Mouse (Mus musculus) spleen, postnatal 14 days (tissue): ENCODE measurements at regions not wholly inside any gene's neighbourhood (a gene's known extent, or its start where the extent isn't known, plus 50 kb on each side); places are given as distances from the start of the nearest gene placed in this dataset.

Source experiments
- DNase-seq, 2 experiments: peaks; one replicate each; pipeline ENCODE4 v3.0.0; 2021 to 2022; ENCODE audit warnings: low spot score in 2 of 2

- DNase-seq = no peak
Measured at GRCm38 (mm10) chr1:63977956-63978355, 144.1 kb downstream of the Klf7 start.

GRCm38 (mm10) chr1:63977302-63977888 lies 144.7 kb downstream of the Klf7 start:
- DNase-seq = no peak

- no peak for DNase-seq
Measured at GRCm38 (mm10) chr1:63976862-63977261, 145.2 kb downstream of the Klf7 start.

GRCm38 (mm10) chr1:63967849-63968248 lies 154.2 kb downstream of the Klf7 start:
- DNase-seq = no peak

GRCm38 (mm10) chr1:63965446-63965845 lies 156.6 kb downstream of the Klf7 start:
- DNase-seq = no peak

- no peak for DNase-seq
Measured at GRCm38 (mm10) chr1:63964519-63964918, 157.6 kb downstream of the Klf7 start.

- no peak for DNase-seq
Measured at GRCm38 (mm10) chr1:63955701-63956355, 166.3 kb downstream of the Klf7 start.

- no peak for DNase-seq
Measured at GRCm38 (mm10) chr1:63954876-63955513, 167.1 kb downstream of the Klf7 start.

GRCm38 (mm10) chr1:63954172-63954571 lies 167.9 kb downstream of the Klf7 start:
- no peak for DNase-seq

- DNase-seq = peak; percentile 8 to 15
Measured at GRCm38 (mm10) chr1:63953229-63953883, 168.7 kb downstream of the Klf7 start.

- DNase-seq = no peak
Measured at GRCm38 (mm10) chr1:63951663-63952062, 170.4 kb downstream of the Klf7 start.

GRCm38 (mm10) chr1:63947278-63947677 lies 174.8 kb downstream of the Klf7 start:
- no peak for DNase-seq

- DNase-seq = no peak
Measured at GRCm38 (mm10) chr1:63946834-63947233, 175.2 kb downstream of the Klf7 start.

GRCm38 (mm10) chr1:63944786-63945185 lies 175.7 kb upstream of the 4933402D24Rik start:
- no peak for DNase-seq

GRCm38 (mm10) chr1:63938416-63938815 lies 169.3 kb upstream of the 4933402D24Rik start:
- DNase-seq = no peak

GRCm38 (mm10) chr1:63937480-63937879 lies 168.4 kb upstream of the 4933402D24Rik start:
- DNase-seq = no peak

- no peak for DNase-seq
Measured at GRCm38 (mm10) chr1:63934570-63935280, 165.7 kb upstream of the 4933402D24Rik start.

- no peak for DNase-seq
Measured at GRCm38 (mm10) chr1:63932484-63932883, 163.4 kb upstream of the 4933402D24Rik start.

GRCm38 (mm10) chr1:63929362-63930125 lies 160.5 kb upstream of the 4933402D24Rik start:
- no peak for DNase-seq

GRCm38 (mm10) chr1:63928850-63929249 lies 159.8 kb upstream of the 4933402D24Rik start:
- no peak for DNase-seq

GRCm38 (mm10) chr1:63928361-63928760 lies 159.3 kb upstream of the 4933402D24Rik start:
- no peak for DNase-seq
